Mouse (Mus musculus): ENCODE data around the gene Wdr27.

DNA sequence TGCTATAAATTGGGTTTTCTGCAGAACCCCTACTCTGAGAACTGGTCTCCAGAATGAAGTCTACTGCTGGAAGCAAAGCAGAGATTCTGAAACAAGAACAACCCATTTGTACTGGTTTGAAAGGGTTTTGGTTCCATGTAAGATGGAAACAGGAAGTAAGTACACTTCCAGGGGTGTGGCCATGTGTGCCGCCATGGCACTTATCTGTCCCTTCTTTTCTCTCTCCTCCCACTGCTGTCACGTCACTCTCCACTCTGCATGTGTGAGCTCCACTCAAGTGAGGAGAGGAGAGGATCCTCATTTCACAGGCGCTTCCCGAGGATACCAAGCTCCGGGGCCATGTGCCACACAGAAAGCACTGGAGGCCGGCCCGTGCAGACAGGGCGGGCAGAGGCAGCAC is 10.5 kb upstream of the Wdr27 start:
- no peak for TF ChIP-seq ZNF384 (IDR thresholded peaks at IDR 0.05; ENCODE audit: low read depth, low read length)
- no peak for TF ChIP-seq MAFK (IDR thresholded peaks at IDR 0.05; ENCODE audit: insufficient read depth, low read depth, low read length)
- TF ChIP-seq ZC3H11A (IDR thresholded peaks at IDR 0.05; ENCODE audit: borderline replicate concordance, low read depth, low read length), result no peak
- no peak for TF ChIP-seq CHD2 (IDR thresholded peaks at IDR 0.05; ENCODE audit: low read depth, low read length)

Measured in ES-E14 (cell line).